Mouse (Mus musculus) stomach, embryonic 16.5 days (tissue): ENCODE data around the gene Sparcl1. TPM values are rescaled to one million over a fixed set of nuclear protein-coding genes. Genes with fewer than 3 reads are reported as not detected.

Experiments
- ATAC-seq: fragments of 200-750 bp; cut with Nextera tagmentation; 2 replicates; pipeline ENCODE4 v1.8.0; 2017; ENCODE audit warnings: moderate number of reproducible peaks, moderate TSS enrichment; ENCODE audit not compliant: insufficient read depth, low FRiP score
- H3K27ac ChIP-seq: fragments of 300-500 bp; sonication (generic); 2 replicates; pipeline ENCODE4 v1.5.1; 2014; ENCODE audit warnings: low read length
- H3K27me3 ChIP-seq: fragments of 300-500 bp; sonication (generic); 2 replicates; pipeline ENCODE4 v1.6.1; 2014; ENCODE audit warnings: low read length, control low read depth, mixed read lengths; ENCODE audit not compliant: control insufficient read depth, insufficient read depth
- H3K36me3 ChIP-seq: fragments of 300-500 bp; sonication (generic); 2 replicates; pipeline ENCODE4 v1.6.1; 2014; ENCODE audit warnings: low read length; ENCODE audit not compliant: control insufficient read depth, insufficient read depth
- H3K4me1 ChIP-seq: fragments of 300-500 bp; sonication (generic); 2 replicates; pipeline ENCODE4 v1.6.1; 2014; ENCODE audit warnings: low read length, control low read depth, mixed read lengths; ENCODE audit not compliant: control insufficient read depth, insufficient read depth
- H3K4me2 ChIP-seq: fragments of 300-500 bp; sonication (generic); 2 replicates; pipeline ENCODE4 v1.6.1; 2014; ENCODE audit warnings: low read depth, low read length, mixed read lengths
- H3K4me3 ChIP-seq: fragments of 300-500 bp; sonication (generic); replicated peaks from 2 replicates; pipeline ENCODE4 v1.5.1; 2014; ENCODE audit warnings: mild to moderate bottlenecking, low read length
- H3K9ac ChIP-seq: fragments of 300-500 bp; sonication (generic); 2 replicates; pipeline ENCODE4 v1.6.1; 2014; ENCODE audit warnings: low read length
- H3K9me3 ChIP-seq: fragments of 300-500 bp; sonication (generic); replicated peaks from 2 replicates; pipeline ENCODE4 v1.6.1; 2016; ENCODE audit warnings: low read length, control low read depth; ENCODE audit not compliant: control insufficient read depth
- WGBS: fragments of 180-500 bp; shearing (Covaris S2); extraction: QIAGEN DNeasy Blood & Tissue Kit; methylation state at CpG from one replicate; pipeline ENCODE4 v1.1.7; 2014; 5-methylcytosine and 5-hydroxymethylcytosine counted together
- polyA plus RNA-seq: library from polyadenylated mRNA; unstranded; fragments of >200 nt; fragmentation: Nextera tagmentation; extraction: Ambion mirVana; gene quantifications from 2 replicates; pipeline ENCODE4 v1.2.1, GENCODE M21; 2015

Gene Sparcl1
- 380 and 388 TPM in 2 replicates for polyA plus RNA-seq

DNA sequence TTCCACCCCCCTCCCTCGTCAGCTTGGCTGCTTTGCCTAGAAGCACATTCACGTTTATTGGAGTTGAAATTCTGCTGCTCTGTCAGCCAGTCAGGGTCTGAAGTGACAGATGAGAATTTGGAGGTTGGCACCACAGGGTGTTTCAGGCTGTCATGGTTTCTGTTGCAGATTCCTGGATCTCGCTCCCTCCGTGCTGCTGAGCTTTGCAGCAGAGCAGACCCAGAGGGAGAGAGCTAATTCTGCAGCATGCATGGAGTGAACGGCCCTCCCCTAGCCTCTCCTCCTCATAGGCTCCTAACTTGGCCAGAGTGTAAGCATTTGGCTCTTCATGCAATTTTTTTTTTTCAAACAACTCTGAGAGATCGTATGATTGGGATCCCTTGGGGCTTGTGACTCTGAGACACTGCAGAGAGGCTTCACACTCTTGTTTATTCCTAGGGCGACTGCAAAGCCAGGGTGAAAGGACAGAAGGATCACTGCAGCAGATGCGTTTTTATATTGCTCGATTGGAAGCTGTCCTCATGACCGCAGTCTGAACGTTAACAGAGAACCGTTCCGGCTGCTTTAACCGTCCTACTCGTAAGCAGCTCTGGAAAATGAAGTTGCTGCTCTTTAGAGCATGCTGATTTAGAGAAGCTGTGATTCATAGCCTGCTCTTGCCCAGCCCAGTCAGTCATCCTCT lies at the start of gene Sparcl1:
Gene Sparcl1 (minus strand): TSS at position 243 of the 682 bp plus-strand sequence.
- Histone ChIP-seq H3K36me3 (no peaks in the 10 kb centered on the region), H3K4me1 (peaks cover 25% of the 10 kb centered on the region), H3K27ac (peak within 1 kb of the TSS; percentile 95), H3K4me3 (peak within 1 kb of the TSS; percentile 55), H3K4me2 (peak within 1 kb of the TSS; percentile 59), H3K9ac (peak within 1 kb of the TSS; percentile 75), H3K9me3 (no peaks in the 10 kb centered on the region), H3K27me3 (no peaks in the 10 kb centered on the region)
- peak; percentile 75 for ATAC-seq
- WGBS = 23% methylated on average over 15 of the region's 15 CpGs

DNA sequence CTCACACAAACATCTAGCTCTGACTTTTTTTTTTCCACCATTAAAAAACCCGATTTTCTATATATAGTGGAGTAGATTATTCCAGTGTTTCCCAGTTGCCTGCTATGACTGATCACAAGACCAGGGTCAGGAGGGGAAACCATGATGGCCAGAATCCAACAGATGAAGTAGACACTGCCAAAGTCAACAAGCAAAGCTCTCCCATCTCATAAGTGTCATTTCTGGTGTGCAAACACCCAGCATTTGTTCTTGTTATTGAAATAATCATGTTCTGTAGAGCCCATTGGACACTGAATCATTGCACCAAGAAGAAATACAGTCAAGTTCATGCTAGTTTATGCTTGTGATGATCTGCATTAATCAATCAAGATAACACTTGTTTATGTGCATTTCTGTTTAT lies 47.9 kb upstream of the Sparcl1 start:
- no peak overlapping the region for H3K9ac ChIP-seq
- H3K27me3 ChIP-seq = no peaks in the 10 kb centered on the region
- H3K27ac ChIP-seq = no peak overlapping the region
- ATAC-seq = no peak
- no peaks in the 10 kb centered on the region for H3K9me3 ChIP-seq
- no peaks in the 10 kb centered on the region for H3K4me1 ChIP-seq
- H3K36me3 ChIP-seq = no peaks in the 10 kb centered on the region
- H3K4me3 ChIP-seq = no peak overlapping the region
- H3K4me2 ChIP-seq = no peak overlapping the region
- 67% methylated on average over 1 of the region's 1 CpGs for WGBS

DNA sequence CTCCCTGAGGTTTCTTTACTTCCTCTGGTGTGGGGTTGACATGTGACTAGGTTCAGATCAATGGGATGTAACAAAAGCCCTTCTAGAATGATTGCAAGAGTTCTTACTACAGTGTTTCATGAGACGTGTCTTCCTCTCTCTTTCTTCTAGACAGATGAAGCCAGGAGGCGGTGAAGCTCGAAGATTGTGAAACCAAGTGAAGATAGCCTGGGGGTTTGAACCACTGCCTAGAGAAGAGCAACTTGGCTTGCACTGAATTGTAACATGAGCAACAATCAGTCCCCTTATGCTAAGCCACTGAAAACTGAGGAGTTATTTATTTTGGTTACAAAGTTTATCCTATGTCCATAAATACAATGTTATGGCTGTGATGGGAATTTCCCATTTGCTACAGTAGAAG lies 47.0 kb upstream of the Sparcl1 start:
- H3K4me1 ChIP-seq = no peaks in the 10 kb centered on the region
- no peak overlapping the region for H3K4me3 ChIP-seq
- no peaks in the 10 kb centered on the region for H3K9me3 ChIP-seq
- no peaks in the 10 kb centered on the region for H3K27me3 ChIP-seq
- 80% methylated on average over 3 of the region's 3 CpGs for WGBS
- H3K9ac ChIP-seq = no peak overlapping the region
- no peak overlapping the region; the same call in 1 of the 2 replicates for H3K27ac ChIP-seq
- H3K4me2 ChIP-seq = no peak overlapping the region
- H3K36me3 ChIP-seq = no peaks in the 10 kb centered on the region
- no peak for ATAC-seq

DNA sequence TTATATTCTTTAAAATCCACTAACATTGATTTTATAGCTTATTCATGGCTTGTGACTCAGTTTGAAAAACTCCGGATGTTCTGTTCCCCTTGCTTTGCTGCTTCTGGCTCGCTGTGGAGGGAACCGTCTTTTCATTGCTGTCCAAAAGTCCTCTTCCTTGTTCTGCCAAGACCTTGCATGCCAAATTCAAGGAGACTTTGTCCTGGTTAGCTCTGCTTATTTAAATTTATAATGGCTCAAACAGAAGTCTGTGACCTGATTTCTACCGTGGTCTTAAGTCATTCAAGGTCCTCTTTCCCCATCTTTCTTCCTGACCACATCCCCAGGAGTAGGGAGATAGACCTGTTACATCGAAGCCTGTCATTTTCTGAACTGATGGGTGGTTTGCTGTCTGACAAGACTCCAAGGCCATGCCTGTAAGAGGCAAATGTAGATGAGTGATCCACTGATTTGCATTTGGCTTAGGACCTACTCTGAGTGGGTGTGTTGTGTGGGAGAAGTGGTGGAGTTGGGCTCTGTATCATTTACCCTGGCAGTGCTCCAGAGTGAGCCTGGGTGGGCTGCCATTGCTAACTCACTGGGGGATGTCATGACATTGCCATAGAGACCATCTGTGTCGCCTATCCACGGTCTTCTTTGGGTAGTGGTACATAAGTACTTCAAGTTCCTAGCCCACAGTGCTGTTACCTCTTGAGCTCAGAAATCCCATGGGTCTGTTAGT lies 45.0 kb upstream of the Sparcl1 start:
- no peaks in the 10 kb centered on the region for H3K27me3 ChIP-seq
- H3K4me3 ChIP-seq = no peak overlapping the region
- H3K36me3 ChIP-seq = no peaks in the 10 kb centered on the region
- no peak overlapping the region for H3K9ac ChIP-seq
- no peak overlapping the region for H3K27ac ChIP-seq
- no peak for ATAC-seq
- H3K4me2 ChIP-seq = no peak overlapping the region
- H3K4me1 ChIP-seq = no peaks in the 10 kb centered on the region
- H3K9me3 ChIP-seq = no peaks in the 10 kb centered on the region
- WGBS = 77% methylated on average over 7 of the region's 7 CpGs

DNA sequence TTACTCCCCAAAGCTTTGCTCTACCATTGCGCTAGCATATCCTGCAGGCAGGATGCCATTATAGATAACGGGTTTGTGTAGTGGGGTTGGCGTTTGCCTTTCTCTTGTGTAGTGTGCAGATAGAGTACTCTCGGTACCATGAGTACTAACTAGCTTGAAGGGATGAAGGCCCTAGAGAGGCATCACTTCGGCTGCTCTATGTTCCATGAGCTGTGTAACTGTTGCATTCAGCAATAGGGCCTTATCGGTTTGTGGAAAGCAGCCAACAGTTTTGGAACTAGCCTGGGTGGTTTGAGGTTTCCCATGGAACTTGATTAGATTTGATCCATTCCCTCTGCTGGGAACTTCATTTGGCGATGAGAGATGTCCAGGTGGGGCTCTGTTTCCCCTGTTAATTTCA lies 44.2 kb upstream of the Sparcl1 start:
- WGBS = 89% methylated on average over 7 of the region's 7 CpGs
- Histone ChIP-seq H3K27me3 (no peaks in the 10 kb centered on the region), H3K36me3 (no peaks in the 10 kb centered on the region), H3K9me3 (no peaks in the 10 kb centered on the region), H3K4me2 (no peak overlapping the region), H3K4me1 (no peaks in the 10 kb centered on the region), H3K9ac (no peak overlapping the region), H3K4me3 (no peak overlapping the region), H3K27ac (no peak overlapping the region)
- ATAC-seq = no peak

DNA sequence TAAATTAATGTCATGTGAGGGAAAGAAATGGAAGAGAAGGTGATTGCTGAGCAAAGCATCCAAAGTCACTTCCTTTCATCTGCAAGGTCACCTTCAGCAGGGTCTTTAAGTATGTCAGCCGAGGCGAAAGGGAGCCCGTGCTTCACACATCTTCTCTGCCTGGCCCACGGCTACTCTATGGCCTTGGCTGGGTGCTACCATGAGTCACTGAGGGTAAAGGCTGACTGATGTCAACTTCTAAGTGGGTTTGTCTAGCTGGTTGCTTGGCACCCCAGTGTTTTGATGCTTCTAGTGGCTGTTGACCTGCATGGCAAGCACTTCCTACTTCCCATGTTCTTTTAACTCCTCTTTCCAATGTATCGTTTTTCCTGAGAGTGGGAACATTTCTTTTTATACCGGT lies 36.7 kb upstream of the Sparcl1 start:
- WGBS = 89% methylated on average over 6 of the region's 6 CpGs
- no peak for ATAC-seq
- H3K27ac ChIP-seq = no peak overlapping the region
- no peaks in the 10 kb centered on the region for H3K27me3 ChIP-seq
- no peak overlapping the region for H3K4me2 ChIP-seq
- H3K36me3 ChIP-seq = no peaks in the 10 kb centered on the region
- H3K4me3 ChIP-seq = no peak overlapping the region
- H3K4me1 ChIP-seq = no peaks in the 10 kb centered on the region
- H3K9ac ChIP-seq = no peak overlapping the region
- H3K9me3 ChIP-seq = no peaks in the 10 kb centered on the region

DNA sequence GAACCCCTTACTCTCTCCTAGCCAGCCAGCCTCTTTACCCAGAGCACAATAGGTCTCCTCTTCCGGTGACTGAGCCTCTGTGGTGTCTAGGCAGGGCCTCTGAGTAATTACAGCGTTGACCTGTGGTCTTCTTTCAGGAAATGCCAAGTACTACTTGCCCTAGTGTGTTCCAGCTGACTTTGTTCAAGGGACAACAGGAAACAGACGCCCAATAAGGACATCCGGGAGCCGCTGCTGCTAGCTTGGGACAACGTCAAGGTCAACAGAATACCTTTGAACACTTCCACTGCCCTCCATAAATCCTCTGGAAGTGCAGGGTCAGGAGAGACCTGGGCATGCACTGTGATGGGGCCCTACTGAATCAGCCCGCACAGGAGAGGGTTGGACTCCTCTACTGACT lies 35.8 kb upstream of the Sparcl1 start:
- Histone ChIP-seq H3K27me3 (no peaks in the 10 kb centered on the region), H3K9ac (no peak overlapping the region), H3K4me2 (no peak overlapping the region), H3K36me3 (no peaks in the 10 kb centered on the region), H3K27ac (no peak overlapping the region), H3K4me1 (no peaks in the 10 kb centered on the region), H3K4me3 (no peak overlapping the region), H3K9me3 (no peaks in the 10 kb centered on the region)
- ATAC-seq = no peak
- WGBS = 50% methylated on average over 7 of the region's 7 CpGs

DNA sequence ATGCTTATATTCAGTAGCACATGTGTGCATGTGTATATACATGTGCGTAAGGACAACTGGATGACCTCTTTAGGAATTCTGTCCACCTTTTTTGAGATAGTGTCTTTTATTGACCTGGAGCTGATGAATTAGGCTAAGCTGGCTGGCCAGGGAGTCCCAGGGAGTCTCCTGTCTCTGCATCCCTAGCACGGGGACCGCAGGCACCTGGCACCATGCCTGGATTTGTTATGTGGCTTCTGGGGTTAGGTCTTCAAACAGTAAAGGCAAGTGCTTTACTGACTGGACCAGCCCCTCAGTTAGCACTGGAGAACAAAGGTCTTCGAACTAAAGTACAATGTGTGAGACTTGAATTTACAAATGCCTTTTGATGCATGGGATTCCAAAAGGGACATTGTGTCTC lies 30.5 kb upstream of the Sparcl1 start:
- no peak for ATAC-seq
- H3K27me3 ChIP-seq = no peaks in the 10 kb centered on the region
- 78% methylated on average over 4 of the region's 4 CpGs for WGBS
- H3K36me3 ChIP-seq = no peaks in the 10 kb centered on the region
- H3K4me3 ChIP-seq = no peak overlapping the region
- H3K4me1 ChIP-seq = no peaks in the 10 kb centered on the region
- H3K9ac ChIP-seq = no peak overlapping the region
- H3K27ac ChIP-seq = no peak overlapping the region
- H3K4me2 ChIP-seq = no peak overlapping the region
- no peaks in the 10 kb centered on the region for H3K9me3 ChIP-seq

DNA sequence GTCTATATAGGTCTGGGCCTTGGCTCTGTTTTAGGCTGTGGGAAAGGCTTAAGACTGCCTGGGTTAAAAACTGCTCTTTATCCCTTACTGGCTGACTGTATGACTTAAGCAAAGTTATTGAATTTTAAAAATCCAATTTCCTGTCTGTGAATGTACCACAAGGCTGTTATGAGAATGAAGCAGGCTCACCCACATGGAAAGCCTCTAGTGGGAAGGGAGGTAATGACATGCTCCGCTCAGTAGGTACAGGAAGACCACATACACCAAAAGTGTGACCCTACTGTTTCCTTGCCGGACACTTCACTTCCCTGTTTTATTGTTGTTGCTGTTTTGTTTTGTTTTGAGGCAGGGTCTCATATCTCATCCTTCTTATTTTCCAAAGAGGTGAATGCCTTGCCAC lies 27.5 kb upstream of the Sparcl1 start:
- Histone ChIP-seq H3K36me3 (no peaks in the 10 kb centered on the region), H3K27me3 (no peaks in the 10 kb centered on the region), H3K4me1 (0 out of 2 replicates have a peak, but pooled peaks cover 4% of the 10 kb centered on the region), H3K9ac (no peak overlapping the region), H3K27ac (no peak overlapping the region), H3K9me3 (no peaks in the 10 kb centered on the region), H3K4me3 (no peak overlapping the region), H3K4me2 (no peak overlapping the region)
- no peak for ATAC-seq
- 67% methylated on average over 2 of the region's 2 CpGs for WGBS
